Mouse (Mus musculus): ENCODE data around the gene Tnfaip8l1.

GRCm38 (mm10) chr17:56219805-56220204 lies 57.5 kb downstream of the Tnfaip8l1 start:
- no peak for TF ChIP-seq CTCF (IDR thresholded peaks at IDR 0.05; ENCODE audit: extremely low read depth, insufficient read depth, low read length)
- no peak for TF ChIP-seq POLR2A (IDR thresholded peaks at IDR 0.05; ENCODE audit: extremely low read depth, insufficient read depth, low read length)
